Mouse (Mus musculus): ENCODE measurements around the gene Gm42906.

DNA sequence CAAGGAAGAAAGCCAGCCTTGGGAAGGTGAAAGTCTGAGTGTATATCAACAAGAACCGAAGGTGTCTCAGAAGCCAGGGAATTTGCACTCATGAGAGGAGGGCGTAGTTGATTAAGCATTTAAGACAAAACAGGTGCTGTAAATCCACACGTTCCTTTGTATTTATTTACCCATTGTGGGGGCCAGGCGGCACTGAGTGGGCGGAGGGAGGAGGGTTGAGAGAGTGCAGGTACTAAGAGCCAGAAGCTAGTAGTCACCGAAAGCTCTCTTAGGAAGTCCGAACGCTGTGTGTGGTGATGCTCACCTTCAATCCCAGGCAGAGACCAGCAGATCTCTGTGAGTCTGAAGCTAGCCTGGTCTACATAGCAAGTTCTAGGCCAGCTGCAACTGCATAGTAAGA lies 342.2 kb downstream of the Gm42906 start:
- TF ChIP-seq POLR2A (IDR thresholded peaks at IDR 0.05; ENCODE audit: insufficient read depth, low read length) (no peak), CTCF (IDR thresholded peaks at IDR 0.05; ENCODE audit: low read depth, low read length) (no peak)
